Mouse (Mus musculus) lung, adult 2 months (tissue): ENCODE data around the gene Aspn.

ENCODE experiments used
- CTCF ChIP-seq: fragments of 200-500 bp; IDR thresholded peaks from 2 replicates; pipeline ENCODE4 v1.5.1; 2011; ENCODE audit warnings: mild to moderate bottlenecking, low read length, control low read depth; ENCODE audit not compliant: insufficient read depth
- POLR2A ChIP-seq: fragments of 200-500 bp; IDR thresholded peaks from 2 replicates; pipeline ENCODE4 v1.6.1; 2011; ENCODE audit warnings: low read depth, mild to moderate bottlenecking, control low read depth, low read length, borderline replicate concordance; ENCODE audit errors: extremely low read depth

- TF ChIP-seq POLR2A (no peak), CTCF (no peak)
Observed at GRCm38 (mm10) chr13:49536946-49537345, 7.3 kb upstream of the Aspn start.
